Mouse (Mus musculus): ENCODE measurements around the gene Sbsn.
"Not testable (repeated sequence)": the region's sequence is repeated elsewhere in the genome, so short reads cannot be mapped to it uniquely, and the experiment has no call there.

Sbsn gene

DNA sequence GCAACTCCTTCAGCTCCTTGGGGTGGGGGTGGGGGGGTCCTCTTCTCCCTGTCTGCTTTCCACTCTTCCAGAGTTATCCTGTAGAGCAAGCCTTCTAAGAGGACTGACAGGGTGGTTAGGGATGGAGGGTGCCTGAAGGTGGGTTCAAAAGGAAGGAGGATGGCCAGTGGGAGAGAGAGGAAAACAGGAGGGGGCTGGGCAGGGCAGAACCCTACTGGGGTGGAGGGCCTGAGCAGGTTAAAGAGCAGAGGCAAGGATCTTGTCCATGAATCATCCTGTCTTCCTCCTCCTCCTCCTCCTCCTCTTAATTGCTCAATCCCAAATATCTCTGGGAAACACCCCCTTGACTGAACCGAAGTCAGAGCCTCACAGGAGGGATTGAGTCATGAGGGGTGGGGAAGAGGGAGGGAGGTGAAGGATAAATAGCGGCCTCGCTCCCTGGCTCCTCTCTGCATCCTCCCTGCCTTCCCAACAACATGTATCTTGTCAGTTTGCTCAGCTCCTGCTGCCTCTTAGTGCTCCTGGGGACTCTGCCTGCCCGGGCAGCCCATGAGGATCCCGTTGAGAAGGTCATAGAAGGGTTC, at the start of gene Sbsn:
TSS of gene Sbsn (plus strand) at position 386 of the 584 bp plus-strand sequence.
- no peak for DNase-seq (ENCODE audit: extremely low spot score, low spot score)

DNA sequence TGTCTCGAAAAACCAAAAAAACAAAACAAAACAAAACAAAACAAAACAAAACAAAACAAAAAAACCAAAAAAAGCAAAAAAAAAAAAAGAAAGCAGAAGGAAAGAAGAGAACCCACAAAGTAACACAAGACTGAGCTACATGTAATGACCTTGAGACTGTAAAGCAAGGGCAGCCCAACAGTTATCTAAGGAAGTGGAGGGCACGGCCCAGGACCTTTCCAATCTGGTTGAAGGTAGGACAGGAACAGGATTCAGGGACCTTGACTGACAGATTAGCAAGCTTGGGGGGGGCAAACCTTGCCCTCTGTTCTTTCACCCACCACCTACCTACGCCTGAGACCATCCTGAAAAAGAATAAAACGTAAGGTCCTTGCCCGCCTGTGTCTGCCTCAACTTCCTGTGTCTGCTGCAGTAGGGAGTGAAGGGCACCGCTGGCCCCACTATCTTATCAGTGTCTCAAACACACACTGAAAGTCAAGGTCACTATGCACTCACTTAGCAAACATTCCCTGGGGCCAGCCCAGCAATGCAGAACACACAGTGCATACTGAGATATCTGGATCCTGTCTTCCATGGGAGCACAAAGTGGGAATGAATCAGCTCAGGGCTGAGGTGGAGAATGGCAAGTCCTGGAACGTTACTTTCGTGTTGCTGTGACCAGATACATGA, 44.9 kb upstream of the Sbsn start:
- no peak for DNase-seq (ENCODE audit: extremely low spot score, low spot score)

DNA sequence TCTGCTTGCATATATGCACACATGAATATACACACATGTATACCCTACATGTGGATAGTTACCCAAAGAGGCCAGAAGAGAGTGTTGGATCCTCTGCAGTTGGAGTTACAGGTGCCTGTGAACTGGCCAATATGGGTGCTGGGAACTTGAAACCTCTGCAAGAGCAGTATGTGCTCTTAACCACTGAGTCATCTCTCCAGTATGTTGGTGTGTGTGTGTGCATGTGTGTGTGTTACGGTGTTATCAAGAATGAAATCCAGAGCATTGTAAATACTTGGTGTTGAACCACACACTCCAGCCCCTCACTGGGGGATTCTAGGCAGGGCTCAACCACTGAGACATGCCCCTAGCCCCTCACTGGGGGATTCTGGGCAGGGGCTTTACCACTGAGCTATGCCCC, 43.8 kb upstream of the Sbsn start:
- no peak for DNase-seq (ENCODE audit: extremely low spot score, low spot score)

DNA sequence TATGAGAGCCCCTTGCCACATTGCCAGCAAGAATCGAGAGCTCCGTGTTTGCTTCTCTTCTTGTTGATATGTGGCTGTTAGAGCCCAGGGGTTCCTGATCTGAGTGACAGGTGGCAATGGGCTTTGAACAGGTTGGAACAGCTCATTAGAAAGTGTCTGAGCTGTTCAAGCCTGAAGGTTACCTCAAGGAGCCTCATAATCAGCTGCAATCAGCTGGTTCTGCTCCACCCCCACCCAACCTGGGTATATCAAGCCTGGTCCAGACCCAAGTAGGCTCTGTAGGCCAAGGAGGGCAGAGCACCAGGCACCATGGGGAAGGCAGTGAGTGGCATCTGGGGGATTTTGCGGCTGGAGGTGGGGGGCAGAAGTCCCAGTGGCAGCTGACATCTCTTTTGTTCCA, 39.3 kb upstream of the Sbsn start, which contains the start of gene Atp4a:
TSS of gene Atp4a (plus strand) at position 268 of the 400 bp plus-strand sequence.
- DNase-seq (ENCODE audit: extremely low spot score, low spot score): no peak

DNA sequence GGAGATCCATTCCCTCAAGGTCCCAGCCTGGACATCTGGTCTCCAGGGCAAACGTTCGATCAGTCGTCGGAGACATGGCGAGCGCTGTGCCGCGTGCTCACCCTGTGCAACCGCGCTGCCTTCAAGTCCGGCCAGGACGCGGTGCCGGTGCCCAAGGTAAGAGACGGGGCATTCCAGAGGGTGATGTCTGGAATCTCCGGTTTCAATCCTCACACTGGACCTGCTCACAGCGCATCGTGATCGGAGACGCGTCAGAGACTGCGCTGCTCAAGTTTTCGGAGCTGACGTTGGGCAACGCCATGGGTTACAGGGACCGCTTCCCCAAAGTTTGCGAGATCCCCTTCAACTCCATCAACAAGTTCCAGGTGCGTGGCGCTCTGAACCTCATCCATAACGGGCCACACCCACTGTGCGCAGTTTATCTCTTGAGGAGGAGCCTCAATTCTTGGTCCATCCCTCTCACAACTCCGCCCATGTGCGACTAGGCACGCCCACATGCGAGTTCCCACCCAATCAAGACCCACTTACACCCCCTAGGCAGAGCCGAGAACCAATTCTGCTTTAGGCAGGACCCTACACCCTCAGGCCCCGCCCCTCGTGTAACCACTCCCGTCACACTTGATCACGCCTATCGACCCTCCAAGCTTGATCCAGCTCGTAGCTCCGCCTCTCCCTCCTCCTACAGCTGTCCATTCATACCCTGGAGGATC, 34.1 kb upstream of the Sbsn start:
- peak; percentile 80 for DNase-seq (ENCODE audit: extremely low spot score, low spot score)

DNA sequence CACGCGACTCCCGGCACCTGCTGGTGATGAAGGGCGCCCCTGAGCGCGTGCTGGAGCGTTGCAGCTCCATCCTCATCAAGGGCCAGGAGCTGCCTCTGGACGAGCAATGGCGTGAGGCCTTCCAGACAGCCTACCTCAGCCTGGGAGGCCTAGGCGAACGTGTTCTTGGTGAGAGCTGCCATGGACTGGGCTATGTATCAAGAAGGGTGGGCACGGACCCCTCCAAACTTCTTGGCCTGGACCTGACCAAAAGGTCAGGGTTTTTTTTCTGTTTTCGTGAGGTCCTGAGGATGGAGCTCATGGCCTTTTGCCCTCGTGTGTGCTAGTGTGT, 33.6 kb upstream of the Sbsn start:
- no peak for DNase-seq (ENCODE audit: extremely low spot score, low spot score)

DNA sequence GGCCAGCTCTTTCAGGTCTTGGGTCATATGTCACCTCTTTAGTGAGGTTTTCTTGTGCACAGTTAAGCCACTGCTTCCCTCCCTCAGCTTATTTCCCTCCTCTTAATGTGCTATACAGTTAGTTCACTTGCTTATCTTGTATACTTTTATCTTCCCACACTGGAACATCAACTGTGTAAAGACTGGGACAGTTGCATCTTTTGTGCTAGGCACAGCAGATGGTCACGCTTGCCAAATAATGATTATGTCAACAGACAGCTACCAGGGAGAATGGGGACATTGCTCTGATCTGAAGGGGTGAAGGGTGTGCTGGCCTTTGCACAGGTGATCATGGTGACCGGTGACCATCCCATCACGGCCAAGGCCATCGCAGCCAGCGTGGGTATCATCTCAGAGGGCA, 31.6 kb upstream of the Sbsn start:
- DNase-seq (ENCODE audit: extremely low spot score, low spot score): no peak

DNA sequence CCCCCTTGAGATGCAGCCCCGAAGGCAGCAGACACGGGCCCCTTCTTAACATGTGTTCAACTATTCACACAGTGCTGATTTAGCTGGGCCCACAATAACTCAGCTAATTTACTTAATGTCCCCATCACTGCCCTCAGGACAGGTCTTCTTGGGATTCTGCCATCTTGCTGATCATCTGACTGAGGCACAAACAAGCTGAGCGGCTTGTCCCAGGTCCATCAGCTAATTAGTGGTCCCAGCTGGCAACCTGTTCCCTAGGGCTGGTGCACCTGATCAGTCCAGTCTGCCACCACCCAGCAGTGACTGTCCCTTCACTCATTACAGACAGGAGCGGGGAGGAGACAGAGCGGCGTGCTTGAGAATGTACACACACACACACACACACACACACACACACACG, 30.0 kb upstream of the Sbsn start:
- DNase-seq (ENCODE audit: extremely low spot score, low spot score): no peak

DNA sequence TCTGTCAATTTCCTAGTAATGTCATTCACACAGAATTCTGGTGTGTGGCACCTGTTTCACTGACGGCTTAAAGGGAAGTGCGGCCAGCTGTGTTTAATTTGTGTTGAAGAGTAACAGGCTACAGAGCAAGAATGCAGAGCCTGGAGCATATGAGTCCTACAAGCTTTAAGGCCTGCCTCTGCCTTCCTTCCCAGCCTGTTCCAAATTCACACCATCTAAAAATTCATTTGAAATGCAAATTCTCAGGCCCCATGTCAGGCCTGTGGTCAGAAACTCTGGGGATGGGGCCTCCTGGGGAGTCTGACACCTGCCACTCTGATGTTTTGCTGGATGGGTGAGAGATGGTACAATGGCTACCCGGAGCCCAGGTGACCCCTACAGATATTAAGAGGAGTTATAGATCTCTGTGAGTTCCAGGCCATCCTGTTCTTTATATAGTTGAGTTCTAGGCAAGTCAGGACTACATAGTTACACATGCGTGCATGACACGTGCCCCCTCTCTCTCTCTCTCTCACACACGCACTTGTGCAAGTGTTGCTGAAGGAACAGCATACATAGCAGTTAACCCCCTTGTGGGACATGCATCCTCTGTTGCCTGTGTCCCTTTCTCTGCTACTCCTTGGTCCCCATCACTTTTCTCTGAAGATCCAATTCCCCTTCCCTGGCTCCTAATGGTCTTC, 27.9 kb upstream of the Sbsn start:
- DNase-seq (ENCODE audit: extremely low spot score, low spot score): no peak

DNA sequence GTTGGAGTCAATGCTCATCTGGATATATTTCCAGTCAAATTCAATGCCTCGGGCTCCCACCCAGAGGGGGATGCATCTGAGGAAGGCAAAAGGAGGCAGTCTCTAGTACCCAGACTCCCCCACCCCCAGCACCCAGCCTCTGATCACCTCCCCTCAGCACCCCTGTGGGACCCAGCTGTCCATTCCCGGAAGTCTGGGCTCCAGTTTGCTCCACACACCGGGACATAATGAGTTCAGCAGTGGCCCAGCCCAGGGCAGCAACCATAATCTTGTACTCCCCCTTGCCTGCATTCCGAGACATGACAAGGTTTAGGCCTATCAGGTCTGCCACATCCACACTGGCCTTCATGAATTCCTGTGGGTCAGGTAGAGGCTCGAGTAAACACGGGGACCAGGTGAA, 23.1 kb upstream of the Sbsn start:
- no peak for DNase-seq (ENCODE audit: extremely low spot score, low spot score)

DNA sequence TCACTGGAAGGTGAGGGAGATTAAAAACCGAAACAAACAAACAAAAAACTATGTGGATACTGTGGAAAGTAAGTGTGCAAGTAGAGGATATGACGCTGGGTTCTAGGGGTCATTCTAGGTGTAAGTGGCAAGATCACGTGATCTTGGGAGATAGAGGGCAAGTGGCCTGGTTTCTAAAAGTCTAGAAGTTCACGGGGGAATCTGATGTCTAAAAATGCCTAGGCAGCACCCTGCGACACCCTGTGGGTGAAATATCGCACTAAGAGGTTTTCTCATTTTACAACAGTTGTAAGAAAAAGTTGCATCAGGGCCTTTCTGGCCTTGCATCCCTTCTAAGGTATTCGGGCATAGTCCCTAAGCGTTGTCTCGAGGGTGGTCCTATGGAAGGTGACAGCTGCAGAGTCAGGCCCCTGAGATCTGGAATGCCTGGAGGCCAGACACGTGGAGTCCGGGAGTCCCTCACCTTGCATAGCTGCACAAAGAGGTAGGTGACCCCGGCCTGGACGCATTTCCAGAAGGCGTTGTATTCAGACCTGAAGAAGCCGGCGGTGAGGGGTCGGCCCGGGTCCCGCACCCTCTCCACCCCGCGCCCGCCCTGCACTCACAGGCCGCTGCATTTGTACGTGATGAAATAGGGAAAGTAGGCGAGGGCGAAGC, 22.4 kb upstream of the Sbsn start:
- DNase-seq (ENCODE audit: extremely low spot score, low spot score): no peak

DNA sequence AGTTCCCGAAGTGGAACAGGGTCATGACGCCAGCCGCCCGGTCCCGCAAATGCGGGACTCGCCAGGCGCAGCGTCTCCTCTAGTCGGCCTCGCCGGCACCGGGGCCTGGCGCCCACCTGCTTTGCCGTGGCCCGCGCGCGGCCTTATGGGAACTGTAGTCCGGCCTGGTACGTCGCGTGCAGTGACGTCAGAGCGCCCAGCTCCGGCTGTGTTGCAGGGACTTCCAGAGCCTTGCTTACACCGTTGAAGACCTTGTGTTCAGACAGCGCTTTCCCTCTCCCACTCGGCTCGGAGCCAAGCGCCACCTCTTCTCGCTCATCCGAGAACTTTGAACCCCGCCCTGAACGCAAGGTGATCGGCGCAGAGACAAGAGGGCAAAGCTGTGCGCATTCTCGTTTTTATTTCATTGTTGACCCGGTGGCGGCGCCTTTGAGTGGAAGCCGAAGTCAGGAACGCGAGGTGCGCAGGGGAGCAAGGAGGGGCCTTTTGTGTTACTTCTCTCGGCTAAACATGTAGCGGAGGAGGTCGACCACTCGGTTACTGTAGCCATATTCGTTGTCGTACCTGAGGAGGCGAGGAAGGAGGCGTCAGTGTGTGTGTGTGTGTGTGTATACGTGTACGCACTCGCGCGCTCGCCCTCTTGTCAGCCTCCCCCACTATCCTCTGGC, 21.7 kb upstream of the Sbsn start, which contains the start of gene Tmem147:
TSS of gene Tmem147 (minus strand) at position 145 of the 668 bp plus-strand sequence.
- DNase-seq (ENCODE audit: extremely low spot score, low spot score): peak; percentile 95

DNA sequence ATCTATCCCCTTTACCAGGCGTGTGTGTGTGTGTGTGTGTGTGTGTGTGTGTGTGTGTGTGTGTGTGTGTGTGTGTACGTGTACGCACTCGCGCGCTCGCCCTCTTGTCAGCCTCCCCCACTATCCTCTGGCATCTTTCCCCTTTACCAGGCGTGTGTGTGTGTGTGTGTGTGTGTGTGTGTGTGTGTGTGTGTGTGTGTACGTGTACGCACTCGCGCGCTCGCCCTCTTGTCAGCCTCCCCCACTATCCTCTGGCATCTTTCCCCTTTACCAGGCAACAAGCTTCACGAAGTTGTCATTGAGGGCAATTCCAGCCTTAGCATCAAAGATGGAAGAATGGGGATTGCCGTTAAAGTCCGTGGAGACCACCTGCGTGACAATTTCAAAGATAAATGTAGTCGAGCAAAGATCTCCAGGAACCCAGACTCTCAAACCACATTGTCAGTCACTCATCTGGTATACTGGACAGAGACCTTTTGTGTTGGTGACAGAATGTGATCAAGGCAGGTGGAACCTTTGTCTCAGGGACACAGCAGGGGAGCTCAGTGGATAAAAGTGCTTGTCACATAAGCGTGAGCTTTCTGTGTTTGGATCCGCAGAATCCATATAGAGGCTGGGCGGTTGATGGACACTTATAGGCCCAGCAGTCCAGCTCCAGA, 21.1 kb upstream of the Sbsn start:
- DNase-seq (ENCODE audit: extremely low spot score, low spot score): not testable (repeated sequence)

DNA sequence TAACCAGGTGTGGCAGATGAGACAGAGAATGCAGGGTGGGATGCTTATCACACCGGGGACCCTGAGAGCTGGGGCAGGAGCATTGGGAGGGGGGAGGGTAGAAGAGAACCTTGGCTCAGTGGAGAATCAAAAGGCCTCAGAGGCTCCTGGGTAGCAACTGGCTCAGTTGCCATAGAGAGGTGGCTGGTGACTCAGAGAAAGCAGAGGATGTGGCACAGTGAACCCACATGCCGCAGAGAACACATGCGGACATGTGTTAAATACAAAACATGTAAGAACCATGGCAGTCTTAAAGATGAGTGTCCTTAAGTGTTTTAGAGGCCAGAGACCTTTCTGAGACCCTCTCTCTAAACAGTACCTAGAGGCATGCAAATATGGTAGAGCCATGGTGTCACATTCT, 15.1 kb upstream of the Sbsn start:
- DNase-seq (ENCODE audit: extremely low spot score, low spot score): no peak

DNA sequence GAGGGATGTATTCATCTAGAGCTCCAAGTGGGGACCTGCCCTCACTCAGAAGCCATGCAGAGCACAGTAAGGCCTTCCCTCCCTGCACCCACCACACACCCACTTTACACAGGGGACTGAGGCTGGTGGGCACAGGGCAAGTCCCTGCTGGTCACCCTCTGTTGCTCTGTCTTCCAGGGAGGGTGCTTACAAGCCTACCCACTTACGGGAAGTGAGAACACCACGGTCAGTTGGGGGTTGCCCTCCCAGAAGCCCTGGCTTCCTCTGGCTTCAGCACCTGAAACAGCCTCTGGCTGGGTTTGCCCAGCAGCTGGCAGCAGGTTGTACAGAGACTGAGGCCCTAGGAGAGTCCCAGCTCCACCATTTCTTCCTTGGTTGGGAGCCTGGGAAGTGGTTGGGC, 8.7 kb upstream of the Sbsn start:
- DNase-seq (ENCODE audit: extremely low spot score, low spot score): not testable (repeated sequence)

DNA sequence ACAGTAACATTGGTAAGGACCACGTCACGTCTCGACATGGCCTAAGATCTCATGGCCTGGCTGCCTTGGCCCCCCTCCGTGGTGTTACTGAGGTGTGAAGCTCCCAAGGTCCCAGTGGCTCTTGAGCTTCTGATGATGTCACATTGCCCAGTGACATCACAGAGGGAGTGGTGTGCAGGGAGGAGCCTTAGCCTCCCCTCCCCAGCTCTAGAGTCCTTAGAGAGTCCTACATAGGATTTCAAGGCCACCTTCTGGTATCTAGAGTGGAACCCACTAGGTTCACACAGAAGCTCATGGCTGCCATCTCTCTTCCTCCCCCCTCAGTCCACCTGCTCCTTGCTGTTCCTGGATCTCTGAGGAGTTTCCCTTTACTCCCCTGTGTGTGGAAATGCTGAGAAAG, 7.7 kb upstream of the Sbsn start, which contains the start of gene Gapdhs:
TSS of gene Gapdhs (minus strand) at position 65 of the 400 bp plus-strand sequence.
- not testable (repeated sequence) for DNase-seq (ENCODE audit: extremely low spot score, low spot score)

DNA sequence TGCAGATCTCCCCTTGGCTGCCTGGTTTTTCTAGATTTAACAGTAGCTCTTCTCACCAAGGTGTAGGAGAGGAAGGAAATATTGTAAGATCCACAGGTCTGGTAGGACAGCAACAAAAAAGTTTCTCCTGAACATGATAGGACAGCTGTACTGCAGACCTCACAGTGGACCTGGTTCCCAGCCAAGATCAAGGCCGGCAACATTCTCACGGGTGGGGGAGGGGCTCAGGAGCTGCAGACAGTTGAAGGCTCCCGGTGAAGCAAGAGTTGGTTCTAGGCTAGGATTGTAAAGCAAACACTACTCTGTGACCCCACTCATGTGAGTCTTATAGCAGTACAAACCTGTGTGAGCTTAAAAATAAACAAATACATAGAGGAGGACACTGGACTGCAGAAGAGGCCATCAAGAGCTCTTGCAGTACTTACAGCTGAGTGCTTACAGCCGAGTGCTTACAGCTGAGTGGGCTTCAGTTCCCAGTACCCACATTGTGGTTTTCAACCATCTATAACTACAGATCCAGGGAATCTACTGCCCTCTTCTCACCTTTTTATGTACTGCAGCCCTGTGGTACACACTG, 7.2 kb upstream of the Sbsn start:
- no peak for DNase-seq (ENCODE audit: extremely low spot score, low spot score)

DNA sequence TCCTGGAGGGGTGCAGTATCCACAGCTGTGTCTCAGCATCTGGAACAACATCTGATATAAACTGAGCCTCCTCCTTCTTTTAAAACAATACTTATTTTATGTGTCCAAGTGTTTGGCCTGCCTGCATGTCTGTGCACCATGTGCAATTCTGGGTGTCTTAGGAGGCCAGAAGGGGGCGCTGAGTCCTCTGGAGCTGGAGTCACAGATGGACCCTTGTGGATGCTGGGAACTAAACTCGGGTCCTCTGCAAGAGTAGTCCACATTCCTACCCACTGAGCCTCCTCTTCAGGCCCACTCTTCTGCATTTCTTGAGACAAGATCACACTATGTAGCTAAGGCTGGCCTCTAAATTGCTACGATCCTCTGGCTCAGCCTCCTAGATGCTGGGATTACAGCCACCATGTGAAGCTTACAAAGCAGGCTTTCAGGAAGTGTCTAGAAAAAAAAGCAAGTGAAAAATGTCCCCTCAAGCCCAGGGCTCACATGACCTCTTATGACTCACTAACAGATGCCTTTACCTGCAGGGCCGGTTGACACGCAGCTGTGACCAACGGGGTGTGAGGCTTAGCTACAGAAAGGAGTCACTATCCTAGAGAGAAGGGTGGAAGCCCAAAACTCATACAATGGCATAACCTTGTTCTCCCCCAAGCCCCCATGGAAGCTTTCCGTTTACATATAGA, 3.6 kb upstream of the Sbsn start:
- no peak for DNase-seq (ENCODE audit: extremely low spot score, low spot score)

DNA sequence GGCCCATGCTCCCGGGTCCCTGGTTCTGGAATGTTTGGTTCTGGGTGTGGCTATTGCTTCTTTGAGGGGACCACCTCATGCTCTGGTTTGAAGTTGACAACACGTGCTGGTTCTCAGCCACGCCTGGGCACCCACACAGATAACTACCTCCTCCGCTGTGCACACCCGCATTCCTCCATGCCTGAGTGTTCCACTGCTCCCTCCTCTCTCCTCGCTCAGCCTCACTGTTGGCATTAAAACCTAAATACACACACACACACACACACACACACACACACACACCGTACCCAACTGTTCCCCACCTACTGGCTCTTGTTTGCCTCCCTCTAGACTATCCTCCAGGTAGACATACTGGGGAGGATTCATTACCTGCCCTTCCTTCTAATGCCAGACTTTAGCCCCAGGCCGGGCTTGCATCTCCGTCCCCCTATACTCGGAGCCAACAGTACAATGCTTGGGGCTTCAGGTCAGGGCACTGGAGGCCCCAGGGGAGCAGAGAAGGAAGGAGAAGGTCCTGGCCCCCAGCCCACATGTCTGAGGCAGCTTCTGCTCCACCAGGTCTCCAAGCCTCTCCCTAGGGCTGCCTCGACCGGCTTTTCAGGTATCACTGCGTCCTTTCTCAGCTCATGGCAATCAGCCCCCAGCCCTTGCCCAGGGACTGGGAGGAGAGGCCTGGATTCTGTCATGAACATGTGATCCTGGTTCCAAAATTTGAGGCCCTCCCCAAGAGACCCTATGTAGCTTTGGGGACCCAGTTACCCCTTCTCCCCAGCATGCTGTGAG, 1.3 kb upstream of the Sbsn start:
- no peak for DNase-seq (ENCODE audit: extremely low spot score, low spot score)
